Mouse (Mus musculus) midbrain, embryonic 16.5 days (tissue): ENCODE data around the gene Rpp38. TPM values are rescaled to one million over a fixed set of nuclear protein-coding genes. Genes with fewer than 3 reads are reported as not detected.
A peak's percentile ranks its signal among the peaks of the same experiment; 100 is the strongest.

Experiments
- ATAC-seq: fragments of 200-750 bp; cut with Nextera tagmentation; 2 replicates; pipeline ENCODE4 v1.8.0; 2017; ENCODE audit warnings: moderate TSS enrichment
- H3K27ac ChIP-seq: fragments of 300-500 bp; sonication (generic); 2 replicates; pipeline ENCODE4 v1.5.1; 2014; ENCODE audit warnings: mild to moderate bottlenecking, low read length, mixed read lengths
- H3K27me3 ChIP-seq: fragments of 300-500 bp; sonication (generic); 2 replicates; pipeline ENCODE4 v1.6.1; 2014; ENCODE audit warnings: low read depth, low read length, mixed read lengths; ENCODE audit not compliant: control insufficient read depth, insufficient read depth
- H3K36me3 ChIP-seq: fragments of 300-500 bp; sonication (generic); 2 replicates; pipeline ENCODE4 v1.6.1; 2014; ENCODE audit warnings: mild to moderate bottlenecking, low read length, moderate library complexity, mixed read lengths; ENCODE audit not compliant: control insufficient read depth, insufficient read depth
- H3K4me1 ChIP-seq: fragments of 300-500 bp; sonication (generic); 2 replicates; pipeline ENCODE4 v1.6.1; 2014; ENCODE audit warnings: mild to moderate bottlenecking, low read length, mixed read lengths; ENCODE audit not compliant: control insufficient read depth, insufficient read depth
- H3K4me2 ChIP-seq: fragments of 300-500 bp; sonication (generic); 2 replicates; pipeline ENCODE4 v1.6.1; 2014; ENCODE audit warnings: mild to moderate bottlenecking, low read length, mixed read lengths
- H3K4me3 ChIP-seq: fragments of 300-500 bp; sonication (generic); 2 replicates; pipeline ENCODE4 v1.5.1; 2014; ENCODE audit warnings: low read depth, mild to moderate bottlenecking, low read length, moderate library complexity, mixed read lengths
- H3K9ac ChIP-seq: fragments of 300-500 bp; sonication (generic); 2 replicates; pipeline ENCODE4 v1.6.1; 2014; ENCODE audit warnings: low read depth, low read length, mixed read lengths
- H3K9me3 ChIP-seq: fragments of 300-500 bp; sonication (generic); replicated peaks from 2 replicates; pipeline ENCODE4 v1.6.1; 2014; ENCODE audit warnings: mild to moderate bottlenecking, low read length, mixed read lengths; ENCODE audit not compliant: control insufficient read depth, poor library complexity, severe bottlenecking
- WGBS: fragments of 180-500 bp; shearing (Covaris S2); extraction: QIAGEN DNeasy Blood & Tissue Kit; methylation state at CpG from one replicate; pipeline ENCODE4 v1.1.7; 2014; 5-methylcytosine and 5-hydroxymethylcytosine counted together
- polyA plus RNA-seq: library from polyadenylated mRNA; unstranded; fragments of >200 nt; fragmentation: Nextera tagmentation; extraction: Ambion mirVana; gene quantifications from 2 replicates; pipeline ENCODE4 v1.2.1, GENCODE M21; 2015

Gene Rpp38
- polyA plus RNA-seq, 1 experiment from 2014 or later, result 11.8 TPM

- peaks cover 17% of the 10 kb centered on the region for H3K4me1 ChIP-seq
- peak within 1 kb of the TSS; percentile 51 for H3K4me3 ChIP-seq
- no peaks in the 10 kb centered on the region for H3K9me3 ChIP-seq
- peak; percentile 96 for ATAC-seq
- no peaks in the 10 kb centered on the region for H3K36me3 ChIP-seq
- H3K27ac ChIP-seq, result peak within 1 kb of the TSS; percentile 85
- WGBS, result 0% methylated on average over 80 of the region's 88 CpGs
- H3K9ac ChIP-seq, result peak within 1 kb of the TSS; percentile 73
- peak within 1 kb of the TSS; percentile 79 for H3K4me2 ChIP-seq
- H3K27me3 ChIP-seq, result no peaks in the 10 kb centered on the region
These were observed 48.6 kb downstream of the Rpp38 start, which contains the start of gene Nmt2 for GRCm38 (mm10) chr2:3283602-3284472. Gene Nmt2 (plus strand): TSS chr2:3284212.

- no peaks in the 10 kb centered on the region for H3K27me3 ChIP-seq
- peaks cover 17% of the 10 kb centered on the region for H3K4me1 ChIP-seq
- peak overlapping the region; percentile 85 for H3K27ac ChIP-seq
- peak overlapping the region; percentile 51 for H3K4me3 ChIP-seq
- peak overlapping the region; percentile 73 for H3K9ac ChIP-seq
- peak; percentile 6 for ATAC-seq
- peak overlapping the region; percentile 59 for H3K4me2 ChIP-seq
- 8% methylated on average over 12 of the region's 12 CpGs for WGBS
- H3K36me3 ChIP-seq, result no peaks in the 10 kb centered on the region
- H3K9me3 ChIP-seq, result no peaks in the 10 kb centered on the region
These were observed 49.4 kb downstream of the Rpp38 start for GRCm38 (mm10) chr2:3282866-3283601.

- Histone ChIP-seq H3K4me3 (no peak overlapping the region), H3K9me3 (no peaks in the 10 kb centered on the region), H3K9ac (no peak overlapping the region), H3K27me3 (no peaks in the 10 kb centered on the region), H3K4me1 (peaks cover 13% of the 10 kb centered on the region), H3K4me2 (no peak overlapping the region), H3K27ac (no peak overlapping the region), H3K36me3 (no peaks in the 10 kb centered on the region)
- no peak for ATAC-seq
- WGBS, result 87% methylated on average over 4 of the region's 4 CpGs
These were observed 51.1 kb downstream of the Rpp38 start for GRCm38 (mm10) chr2:3281311-3281710.

Other genes starting within 250 kb of the Rpp38 start
- gene Fam171a1, start 218.4 kb downstream of the Rpp38 start, polyA plus RNA-seq, result 44.0 and 48.0 TPM in 2 replicates
- gene Nmt2, start 48.4 kb downstream of the Rpp38 start, polyA plus RNA-seq, result 121 and 122 TPM in 2 replicates
- 4.3 and 7.3 TPM in 2 replicates for gene Acbd7, start 3.5 kb upstream of the Rpp38 start, polyA plus RNA-seq
- gene Olah, start 64.6 kb upstream of the Rpp38 start, polyA plus RNA-seq, result 0.13 and 0.14 TPM in 2 replicates
- gene Meig1, start 90.0 kb upstream of the Rpp38 start, polyA plus RNA-seq, result 8.8 and 9.4 TPM in 2 replicates
- 6.6 and 9.7 TPM in 2 replicates for gene Dclre1c, start 91.5 kb upstream of the Rpp38 start, polyA plus RNA-seq
- gene Suv39h2, start 142.4 kb upstream of the Rpp38 start, polyA plus RNA-seq, result 6.0 and 6.5 TPM in 2 replicates
- 8.1 and 8.7 TPM in 2 replicates for gene Gm45902, start 180.1 kb upstream of the Rpp38 start, polyA plus RNA-seq
- gene Hspa14, start 180.2 kb upstream of the Rpp38 start, polyA plus RNA-seq, result 63.4 and 66.0 TPM in 2 replicates
- 0.23 and 0.37 TPM in 2 replicates for gene Cdnf, start 180.4 kb upstream of the Rpp38 start, polyA plus RNA-seq
- 27.9 and 32.1 TPM in 2 replicates for gene Fam107b, start 237.8 kb upstream of the Rpp38 start, polyA plus RNA-seq